Mouse (Mus musculus) hindbrain, embryonic 11.5 days (tissue): ENCODE measurements around the gene Mrpl38. TPM values are rescaled to one million over a fixed set of nuclear protein-coding genes. Genes with fewer than 3 reads are reported as not detected.

Experiments
- ATAC-seq: fragments of 200-750 bp; cut with Nextera tagmentation; 2 replicates; pipeline ENCODE4 v1.8.0; 2017; ENCODE audit warnings: mild to moderate bottlenecking, moderate TSS enrichment, moderate library complexity; ENCODE audit not compliant: low FRiP score
- DNase-seq: peaks from one replicate; pipeline ENCODE4 v3.0.0-alpha.2; 2015; ENCODE audit warnings: low spot score
- H3K27ac ChIP-seq: fragments of 300-500 bp; sonication (generic); 2 replicates; pipeline ENCODE4 v1.5.1; 2014; ENCODE audit warnings: mild to moderate bottlenecking, low read depth, low read length
- H3K27me3 ChIP-seq: fragments of 300-500 bp; sonication (generic); 2 replicates; pipeline ENCODE4 v1.6.1; 2014; ENCODE audit warnings: mild to moderate bottlenecking, low read length, moderate library complexity, mixed read lengths; ENCODE audit not compliant: control insufficient read depth, insufficient read depth
- H3K36me3 ChIP-seq: fragments of 300-500 bp; sonication (generic); 2 replicates; pipeline ENCODE4 v1.6.1; 2014; ENCODE audit warnings: mild to moderate bottlenecking, low read length, moderate library complexity, mixed read lengths; ENCODE audit not compliant: control insufficient read depth, insufficient read depth
- H3K4me1 ChIP-seq: fragments of 300-500 bp; sonication (generic); replicated peaks from 2 replicates; pipeline ENCODE4 v1.6.1; 2014; ENCODE audit warnings: low read length, mixed read lengths; ENCODE audit not compliant: control insufficient read depth, insufficient read depth
- H3K4me2 ChIP-seq: fragments of 300-500 bp; sonication (generic); replicated peaks from 2 replicates; pipeline ENCODE4 v1.6.1; 2014; ENCODE audit warnings: mild to moderate bottlenecking, low read depth, low read length
- H3K4me3 ChIP-seq: fragments of 300-500 bp; sonication (generic); 2 replicates; pipeline ENCODE4 v1.5.1; 2014; ENCODE audit warnings: low read depth, low read length
- H3K9ac ChIP-seq: fragments of 300-500 bp; sonication (generic); 2 replicates; pipeline ENCODE4 v1.6.1; 2014; ENCODE audit warnings: low read depth, low read length
- H3K9me3 ChIP-seq: fragments of 300-500 bp; sonication (generic); 2 replicates; pipeline ENCODE4 v1.6.1; 2016; ENCODE audit warnings: low read length; ENCODE audit not compliant: control insufficient read depth
- WGBS: fragments of 180-500 bp; shearing (Covaris S2); extraction: QIAGEN DNeasy Blood & Tissue Kit; methylation state at CpG from one replicate; pipeline ENCODE4 v1.1.7; 2014; 5-methylcytosine and 5-hydroxymethylcytosine counted together
- polyA plus RNA-seq: library from polyadenylated mRNA; unstranded; fragments of >200 nt; fragmentation: Nextera tagmentation; extraction: Ambion mirVana; gene quantifications from 2 replicates; pipeline ENCODE4 v1.2.1, GENCODE M21; 2014

The Mrpl38 gene
- polyA plus RNA-seq, 1 experiment from 2014 or later: 93.2 TPM

DNA sequence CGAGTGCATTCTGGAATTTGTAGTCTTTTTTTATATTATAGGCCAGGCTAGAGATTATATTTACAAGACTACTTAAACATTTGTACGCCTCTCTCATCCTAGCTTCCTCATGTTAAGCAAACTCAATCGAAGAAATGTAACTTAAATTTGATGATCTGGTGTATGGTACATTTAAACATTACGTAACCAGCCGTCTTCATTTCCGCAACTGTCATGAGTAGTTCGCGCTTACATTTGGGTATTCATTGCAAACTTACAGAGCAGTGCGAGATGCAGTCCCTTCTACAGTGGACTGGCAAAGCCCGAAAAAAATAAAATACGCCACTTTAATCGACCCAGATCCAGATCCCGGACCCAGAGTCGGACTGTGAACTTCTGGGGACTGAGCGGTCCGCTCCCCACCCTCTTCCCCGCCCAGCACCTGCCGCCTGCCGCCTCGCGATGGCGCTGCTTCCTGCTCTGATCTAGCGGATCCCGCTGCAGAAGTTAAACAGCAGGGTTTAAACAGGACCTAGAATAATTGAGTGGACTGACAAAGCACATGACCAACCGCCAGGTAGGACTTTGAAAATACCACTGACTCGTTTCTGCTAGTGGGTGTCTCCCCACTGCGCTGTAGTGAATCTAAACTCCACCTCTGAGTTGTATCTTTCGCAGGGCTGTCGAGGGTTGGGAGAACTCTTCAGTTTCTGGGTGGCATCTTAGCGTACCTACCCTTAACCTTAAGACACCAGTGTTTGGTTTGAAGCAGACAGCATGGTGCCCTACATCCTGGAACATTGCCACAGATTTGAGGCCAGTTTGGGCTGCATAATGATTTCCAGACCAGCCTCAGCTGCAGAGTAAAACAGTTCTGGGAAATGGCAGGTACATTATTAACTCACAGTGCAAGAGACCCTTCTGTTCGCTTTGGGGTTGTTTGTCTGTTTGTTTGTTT is 51.2 kb downstream of the Mrpl38 start:
- peak; percentile 86 for DNase-seq
- Histone ChIP-seq H3K4me3 (peak overlapping the region; percentile 38), H3K27me3 (no peaks in the 10 kb centered on the region), H3K4me1 (no peaks in the 10 kb centered on the region), H3K9ac (peak overlapping the region; percentile 25), H3K9me3 (no peaks in the 10 kb centered on the region), H3K36me3 (0 out of 2 replicates have a peak, but pooled peaks cover 1% of the 10 kb centered on the region), H3K4me2 (peak overlapping the region; percentile 33), H3K27ac (no peak overlapping the region)
- 4% methylated on average over 31 of the region's 31 CpGs for WGBS
- peak; percentile 83 for ATAC-seq

GRCm38 (mm10) chr11:116086258-116087193 is 52.1 kb downstream of the Mrpl38 start, which contains the start of gene Wbp2:
Gene Wbp2, minus strand, starts transcription at chr11:116086995.
- ATAC-seq (peak; percentile 96), DNase-seq (peak; percentile 99)
- Histone ChIP-seq H3K4me3 (peak within 1 kb of the TSS; percentile 43), H3K27me3 (no peaks in the 10 kb centered on the region), H3K36me3 (0 out of 2 replicates have a peak, but pooled peaks cover 6% of the 10 kb centered on the region), H3K27ac (peak within 1 kb of the TSS; percentile 65), H3K4me2 (peak within 1 kb of the TSS; percentile 55), H3K9ac (peak within 1 kb of the TSS; percentile 25), H3K9me3 (no peaks in the 10 kb centered on the region), H3K4me1 (no peaks in the 10 kb centered on the region)
- 6% methylated on average over 40 of the region's 43 CpGs for WGBS

DNA sequence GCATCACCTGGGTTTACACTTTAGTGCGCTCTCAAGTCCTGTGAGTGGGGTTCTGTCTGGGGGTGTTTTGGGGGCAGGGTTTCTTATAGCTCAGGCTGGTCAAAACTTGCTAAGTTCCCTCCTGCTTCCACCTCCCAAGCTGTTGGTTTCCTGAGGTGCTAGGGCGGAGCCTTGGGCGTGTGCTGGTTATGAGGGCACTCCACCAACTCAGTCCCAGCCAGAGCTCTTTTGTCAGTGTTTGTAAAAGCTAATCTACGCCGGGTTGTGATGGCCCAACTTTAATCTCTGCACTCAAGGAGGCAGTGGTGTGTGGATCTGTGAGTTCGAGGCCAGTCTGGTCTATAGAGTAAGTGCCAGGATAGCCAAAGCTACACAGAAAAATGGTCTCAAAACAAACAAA is 54.5 kb downstream of the Mrpl38 start:
- Histone ChIP-seq H3K9ac (no peak overlapping the region), H3K4me2 (no peak overlapping the region), H3K4me1 (no peaks in the 10 kb centered on the region), H3K9me3 (no peaks in the 10 kb centered on the region), H3K27ac (no peak overlapping the region), H3K27me3 (no peaks in the 10 kb centered on the region), H3K36me3 (0 out of 2 replicates have a peak, but pooled peaks cover 8% of the 10 kb centered on the region), H3K4me3 (no peak overlapping the region)
- ATAC-seq (no peak), DNase-seq (no peak)
- 96% methylated on average over 6 of the region's 6 CpGs for WGBS

DNA sequence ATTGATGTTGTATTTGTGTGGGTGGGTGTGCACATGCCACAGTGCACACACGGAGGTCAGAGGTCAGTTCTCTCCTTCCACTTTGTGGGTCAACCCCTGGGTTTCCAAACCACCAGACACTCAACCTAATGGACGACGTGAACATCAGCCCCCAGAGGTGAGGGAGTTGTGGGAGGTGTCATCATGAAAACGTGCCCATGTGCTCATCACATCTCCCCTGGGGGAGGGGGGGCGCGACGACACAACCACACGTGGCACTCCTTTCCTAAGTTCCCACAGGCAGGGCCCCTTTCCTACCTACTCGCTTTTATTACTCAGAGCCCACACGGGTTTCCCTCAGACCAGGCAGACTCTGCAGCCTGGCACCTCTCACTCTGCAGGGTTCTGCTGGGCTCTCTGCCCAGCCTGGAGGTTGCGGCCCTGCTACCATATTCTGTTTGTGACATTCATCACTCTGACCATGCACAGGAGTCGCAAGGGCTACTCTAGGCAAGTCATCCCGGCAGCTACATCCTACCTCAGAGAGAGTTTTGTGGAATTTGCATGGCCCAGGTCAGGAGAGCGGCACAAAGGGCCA is 55.5 kb downstream of the Mrpl38 start:
- H3K27me3 ChIP-seq: no peaks in the 10 kb centered on the region
- H3K4me1 ChIP-seq: peaks cover 7% of the 10 kb centered on the region
- DNase-seq: no peak
- 0 out of 2 replicates have a peak overlapping the region, but pooled peaks have one; percentile 8 for H3K9ac ChIP-seq
- no peaks in the 10 kb centered on the region for H3K9me3 ChIP-seq
- H3K4me2 ChIP-seq: no peak overlapping the region
- no peak overlapping the region for H3K4me3 ChIP-seq
- WGBS: 89% methylated on average over 14 of the region's 14 CpGs
- H3K27ac ChIP-seq: no peak overlapping the region
- 0 out of 2 replicates have a peak, but pooled peaks cover 8% of the 10 kb centered on the region for H3K36me3 ChIP-seq
- no peak for ATAC-seq

Other genes with a start within 250 kb of the Mrpl38 start
- 3.4 and 3.8 TPM in 2 replicates for gene Smim5, start 238.9 kb downstream of the Mrpl38 start, polyA plus RNA-seq
- gene Smim6, start 226.9 kb downstream of the Mrpl38 start, polyA plus RNA-seq: 0.40 and 0.65 TPM in 2 replicates
- gene Sap30bp, start 205.6 kb downstream of the Mrpl38 start, polyA plus RNA-seq: 55.8 and 57.1 TPM in 2 replicates
- gene Recql5, start 205.4 kb downstream of the Mrpl38 start, polyA plus RNA-seq: 16.0 and 19.9 TPM in 2 replicates
- gene Itgb4, start 164.2 kb downstream of the Mrpl38 start, polyA plus RNA-seq: 0.36 and 0.82 TPM in 2 replicates
- gene Galk1, start 126.1 kb downstream of the Mrpl38 start, polyA plus RNA-seq: 89.0 and 96.3 TPM in 2 replicates
- gene H3f3b, start 110.9 kb downstream of the Mrpl38 start, polyA plus RNA-seq: 2,172 and 2,203 TPM in 2 replicates
- 25.8 and 26.9 TPM in 2 replicates for gene Unk, start 108.5 kb downstream of the Mrpl38 start, polyA plus RNA-seq
- gene Unc13d, start 60.9 kb downstream of the Mrpl38 start, polyA plus RNA-seq: 1.1 and 1.3 TPM in 2 replicates
- 85.4 and 88.6 TPM in 2 replicates for gene Wbp2, start 51.9 kb downstream of the Mrpl38 start, polyA plus RNA-seq
- 3.0 TPM in 2 replicates for gene Trim47, start 11.7 kb downstream of the Mrpl38 start, polyA plus RNA-seq
- 1.4 and 2.5 TPM in 2 replicates for gene Trim65, start 7.7 kb downstream of the Mrpl38 start, polyA plus RNA-seq
- gene Fbf1, start 29.3 kb upstream of the Mrpl38 start, polyA plus RNA-seq: 28.4 and 32.1 TPM in 2 replicates
- gene Ten1, start 60.0 kb upstream of the Mrpl38 start, polyA plus RNA-seq: 59.4 and 60.7 TPM in 2 replicates
- 31.7 and 36.3 TPM in 2 replicates for gene Acox1, start 60.2 kb upstream of the Mrpl38 start, polyA plus RNA-seq
- 0.49 and 0.52 TPM in 2 replicates for gene Evpl, start 99.2 kb upstream of the Mrpl38 start, polyA plus RNA-seq
- 72.4 and 74.0 TPM in 2 replicates for gene Srp68, start 135.3 kb upstream of the Mrpl38 start, polyA plus RNA-seq
- gene Galr2, start 142.1 kb upstream of the Mrpl38 start, polyA plus RNA-seq: 0.42 and 0.54 TPM in 2 replicates
- gene Exoc7, start 168.4 kb upstream of the Mrpl38 start, polyA plus RNA-seq: 66.2 and 68.3 TPM in 2 replicates
- gene Foxj1, start 196.5 kb upstream of the Mrpl38 start, polyA plus RNA-seq: 10.0 and 10.1 TPM in 2 replicates